Mouse (Mus musculus) stomach, postnatal 0 days (tissue): ENCODE data around the gene Unc80.

Experiments used
- CTCF ChIP-seq: IDR thresholded peaks from 2 replicates; pipeline ENCODE4 v1.5.1; 2016; ENCODE audit warnings: antibody characterized with exemption, low read depth, mild to moderate bottlenecking, moderate library complexity
- EP300 ChIP-seq: optimal IDR thresholded peaks from 2 replicates; pipeline ENCODE3; 2016; ENCODE audit warnings: antibody characterized with exemption

DNA sequence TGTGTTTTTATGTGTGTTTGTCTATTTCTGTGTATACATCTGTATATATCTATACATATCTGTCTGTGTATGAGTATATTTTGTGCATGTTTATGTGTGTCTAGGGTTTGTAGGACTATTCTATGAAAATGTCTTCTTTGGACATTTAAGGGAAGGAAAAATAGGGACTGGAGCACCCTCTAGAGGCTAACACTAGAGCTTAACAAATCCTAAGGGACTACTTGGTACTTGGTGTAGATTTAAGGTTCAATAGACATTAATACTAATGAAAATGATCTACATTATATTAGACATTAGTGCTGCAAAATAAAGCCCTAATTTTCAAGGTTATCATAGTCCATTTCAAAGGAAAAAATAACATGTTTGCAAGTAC lies 187.6 kb downstream of the Unc80 start:
- TF ChIP-seq CTCF (peak; percentile 75), EP300 (no peak)
